Mouse (Mus musculus): ENCODE data around the gene Gm45717. TPM values are rescaled to one million over a fixed set of nuclear protein-coding genes. Genes with fewer than 3 reads are reported as not detected.

The Gm45717 gene
- total RNA-seq, 2 experiments from 2014 or later = not detected

DNA sequence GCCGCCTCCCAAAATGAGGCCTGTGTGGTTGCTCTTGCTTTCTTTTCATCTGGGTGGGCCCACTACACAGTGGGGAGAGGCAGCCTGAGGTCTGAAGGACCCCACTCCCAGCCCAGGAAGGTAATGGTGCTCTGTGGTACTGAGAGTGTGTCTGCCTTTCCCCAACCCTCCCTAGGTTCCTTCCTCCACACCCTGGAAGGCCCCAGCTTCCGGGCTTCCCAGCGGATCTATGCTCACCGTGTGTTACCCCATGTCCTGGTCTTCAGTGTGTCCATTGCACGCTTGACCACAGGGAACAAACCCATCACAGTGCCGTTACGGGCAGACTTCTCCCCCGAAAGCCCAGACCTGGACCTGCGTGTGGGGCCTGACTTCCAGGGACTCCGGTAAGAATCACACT lies 12.9 kb downstream of the Gm45717 start:
- no peak for DNase-seq

DNA sequence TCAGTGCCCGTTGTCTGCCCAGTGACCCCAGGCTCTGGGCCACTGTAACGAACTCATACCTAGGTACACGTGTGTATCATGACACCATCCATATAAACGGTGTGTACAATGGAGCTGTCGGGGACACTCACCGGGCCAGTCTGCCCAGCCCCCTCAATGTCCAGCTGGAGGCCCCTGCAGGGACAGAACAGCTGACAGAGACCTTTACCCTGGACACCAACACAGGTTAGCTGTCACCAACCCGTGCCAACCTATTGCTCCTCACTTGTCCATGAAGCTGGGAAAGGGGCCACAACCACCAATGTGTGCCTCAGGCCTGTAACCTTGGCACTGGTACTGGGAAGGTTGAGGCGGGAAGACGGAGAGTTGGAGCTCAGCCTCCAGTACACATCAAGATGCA lies 13.4 kb downstream of the Gm45717 start:
- DNase-seq = no peak

DNA sequence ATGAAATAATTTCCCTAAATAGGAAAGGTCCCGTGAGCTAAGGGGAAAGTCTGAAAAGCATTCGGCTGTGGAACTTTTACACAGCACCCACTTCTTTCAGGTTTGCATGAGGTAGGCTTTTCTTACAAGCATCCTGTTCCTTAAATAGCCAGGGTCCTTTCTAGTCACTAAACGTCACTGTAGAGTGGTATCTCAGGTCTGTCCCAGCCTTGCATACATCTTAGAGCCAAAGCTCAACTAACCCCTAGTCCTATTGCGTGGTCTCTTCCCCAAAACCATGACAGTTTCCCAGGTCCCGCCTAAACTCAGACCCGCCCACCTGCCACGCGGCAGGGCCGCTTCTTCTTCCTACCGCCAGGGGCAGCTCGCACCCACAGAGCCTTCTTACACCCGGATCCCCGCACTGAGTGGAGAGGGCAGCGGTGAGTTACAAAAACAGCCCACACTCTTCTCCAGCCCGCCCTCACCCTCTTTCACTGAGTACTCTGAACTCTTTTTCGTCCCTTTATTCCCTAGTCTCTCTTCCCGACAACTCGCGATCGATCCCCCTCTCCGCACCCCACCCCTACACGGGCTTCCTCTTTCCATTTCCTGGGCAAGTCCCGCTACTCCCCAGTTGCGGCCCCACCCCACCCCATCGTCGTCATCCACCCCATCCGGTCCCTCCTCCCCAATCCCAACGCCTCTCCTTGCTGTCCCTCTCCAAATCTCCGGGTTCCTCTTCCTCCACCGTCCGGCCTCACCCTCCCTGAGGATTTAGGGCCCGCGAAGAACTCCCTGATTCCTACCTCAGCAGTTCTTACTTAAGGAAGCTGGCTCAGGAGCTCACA lies 14.3 kb downstream of the Gm45717 start, which contains the start of gene Pgghg:
Gene Pgghg, plus strand, starts transcription at position 170 of the 830 bp plus-strand sequence.
- DNase-seq = peak; percentile 48 to 55

DNA sequence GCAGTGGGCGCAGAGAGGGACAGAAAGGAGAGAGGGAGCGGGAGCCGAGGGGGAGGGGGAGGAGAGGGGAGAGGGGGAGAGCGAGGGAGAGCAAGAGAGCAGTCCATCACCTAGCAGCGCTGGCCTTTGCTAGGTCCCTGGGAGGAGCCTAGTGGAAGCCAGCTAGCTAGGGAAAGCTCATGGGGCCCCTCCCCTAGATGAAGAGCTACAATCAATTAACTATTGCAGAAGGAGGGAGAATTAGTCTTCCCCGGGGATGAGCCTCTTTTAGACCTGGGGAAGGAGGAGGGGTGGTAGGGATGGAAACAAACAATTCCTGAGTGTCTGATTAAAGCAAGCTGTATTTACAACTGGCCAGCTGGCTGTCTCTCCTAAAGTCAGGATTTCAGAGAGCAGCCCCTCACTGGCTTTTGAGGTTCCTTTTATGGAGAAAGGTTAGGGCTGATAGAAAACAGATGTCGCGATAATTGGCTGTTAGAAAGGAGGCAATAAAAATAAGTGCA lies 16.0 kb downstream of the Gm45717 start:
- DNase-seq = no peak

DNA sequence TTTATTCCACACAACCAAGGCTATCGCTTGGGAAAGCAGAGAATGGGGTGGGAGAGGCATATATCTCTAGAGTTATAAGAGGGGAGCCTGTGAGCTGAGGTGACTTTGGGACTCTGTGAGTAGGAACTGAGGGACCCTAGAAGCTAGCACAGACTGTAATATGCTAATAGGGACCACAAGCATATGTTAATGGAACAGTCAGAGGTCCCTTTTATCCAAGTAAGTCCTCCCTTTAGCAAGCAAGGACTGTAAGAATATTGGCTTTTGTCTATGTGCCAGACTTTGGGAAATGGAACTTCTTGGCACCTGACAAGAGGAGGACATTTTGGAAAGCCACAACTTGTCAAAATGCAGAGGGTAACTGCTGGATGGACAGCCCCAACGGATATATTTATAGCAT lies 16.8 kb downstream of the Gm45717 start:
- no peak for DNase-seq

DNA sequence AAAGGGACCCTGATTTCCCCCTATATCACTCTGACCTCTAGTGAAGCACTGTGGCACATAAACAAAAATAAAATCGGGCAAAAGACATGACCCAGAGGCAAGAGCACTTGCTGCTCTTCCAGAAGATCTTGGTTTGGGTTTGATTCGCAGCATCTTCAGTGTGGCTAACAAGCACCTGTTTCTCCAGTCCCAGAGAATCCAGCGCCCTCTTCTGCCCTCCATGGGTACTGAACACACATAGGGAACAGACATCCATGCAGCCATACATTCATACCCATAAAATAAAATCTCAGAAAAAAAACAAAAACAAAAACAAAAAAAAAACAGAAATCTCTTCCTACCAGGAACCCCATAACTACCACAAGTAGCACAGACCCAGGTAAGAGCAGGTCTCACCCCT lies 17.3 kb downstream of the Gm45717 start:
- no peak for DNase-seq

DNA sequence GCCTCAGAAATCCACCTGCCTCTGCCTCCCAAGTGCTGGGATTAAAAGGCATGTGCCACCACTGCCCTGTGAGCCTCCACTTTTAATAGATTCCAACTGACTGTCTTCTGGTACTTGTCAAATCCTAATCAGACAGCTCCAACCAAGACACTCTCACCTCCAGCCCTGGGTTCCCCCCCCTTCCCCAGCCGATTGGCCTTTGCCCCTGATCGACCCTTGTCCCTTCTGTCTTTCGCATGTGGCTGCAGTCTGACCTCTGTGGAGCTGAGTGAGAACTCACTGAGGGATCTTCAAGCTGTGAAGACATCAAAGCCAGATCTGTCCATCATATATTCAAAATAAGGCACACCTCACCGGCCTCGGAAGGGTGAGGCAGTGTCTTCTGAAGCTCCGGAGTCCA lies 28.6 kb downstream of the Gm45717 start:
- no peak for DNase-seq

DNA sequence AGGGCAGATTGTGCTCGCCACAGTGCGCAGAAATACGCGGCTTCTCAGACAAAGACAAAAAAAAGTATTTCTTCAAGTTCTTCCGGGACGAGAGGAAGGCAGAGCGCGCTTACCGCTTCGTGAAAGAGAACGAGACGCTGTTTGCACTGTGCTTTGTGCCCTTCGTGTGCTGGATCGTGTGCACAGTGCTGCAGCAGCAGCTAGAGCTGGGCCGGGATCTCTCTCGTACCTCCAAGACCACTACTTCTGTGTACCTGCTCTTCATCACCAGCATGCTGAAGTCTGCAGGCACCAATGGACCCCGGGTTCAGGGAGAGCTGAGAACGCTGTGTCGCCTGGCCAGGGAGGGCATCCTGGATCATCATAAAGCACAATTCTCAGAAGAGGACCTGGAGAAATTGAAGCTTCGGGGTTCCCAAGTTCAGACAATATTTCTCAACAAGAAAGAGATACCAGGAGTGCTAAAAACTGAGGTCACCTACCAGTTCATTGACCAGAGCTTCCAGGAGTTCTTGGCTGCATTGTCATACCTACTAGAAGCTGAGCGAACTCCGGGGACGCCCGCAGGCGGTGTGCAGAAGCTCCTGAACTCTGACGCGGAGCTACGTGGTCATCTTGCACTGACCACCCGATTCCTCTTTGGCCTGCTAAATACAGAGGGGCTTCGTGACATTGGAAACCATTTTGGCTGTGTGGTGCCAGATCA lies 32.5 kb downstream of the Gm45717 start:
- no peak for DNase-seq

DNA sequence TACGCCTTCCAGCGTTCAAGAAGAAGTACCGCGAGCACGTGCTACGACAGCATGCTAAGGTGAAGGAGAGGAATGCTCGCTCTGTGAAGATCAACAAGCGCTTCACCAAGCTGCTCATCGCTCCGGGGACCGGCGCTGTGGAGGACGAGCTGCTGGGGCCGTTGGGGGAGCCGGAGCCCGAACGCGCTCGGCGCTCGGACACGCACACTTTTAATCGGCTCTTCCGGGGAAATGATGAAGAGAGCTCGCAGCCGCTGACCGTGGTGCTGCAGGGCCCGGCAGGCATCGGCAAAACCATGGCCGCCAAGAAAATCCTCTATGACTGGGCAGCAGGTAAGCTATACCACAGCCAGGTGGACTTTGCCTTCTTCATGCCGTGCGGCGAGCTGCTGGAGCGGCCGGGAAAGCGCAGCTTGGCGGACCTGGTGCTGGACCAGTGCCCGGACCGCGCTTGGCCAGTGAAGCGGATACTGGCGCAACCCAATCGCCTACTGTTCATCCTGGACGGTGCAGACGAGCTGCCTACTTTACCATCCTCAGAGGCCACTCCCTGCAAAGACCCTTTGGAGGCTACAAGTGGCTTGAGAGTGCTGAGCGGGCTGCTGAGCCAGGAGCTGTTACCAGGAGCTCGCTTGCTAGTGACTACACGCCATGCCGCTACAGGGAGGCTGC lies 33.2 kb downstream of the Gm45717 start:
- peak; percentile 29 to 35 for DNase-seq

DNA sequence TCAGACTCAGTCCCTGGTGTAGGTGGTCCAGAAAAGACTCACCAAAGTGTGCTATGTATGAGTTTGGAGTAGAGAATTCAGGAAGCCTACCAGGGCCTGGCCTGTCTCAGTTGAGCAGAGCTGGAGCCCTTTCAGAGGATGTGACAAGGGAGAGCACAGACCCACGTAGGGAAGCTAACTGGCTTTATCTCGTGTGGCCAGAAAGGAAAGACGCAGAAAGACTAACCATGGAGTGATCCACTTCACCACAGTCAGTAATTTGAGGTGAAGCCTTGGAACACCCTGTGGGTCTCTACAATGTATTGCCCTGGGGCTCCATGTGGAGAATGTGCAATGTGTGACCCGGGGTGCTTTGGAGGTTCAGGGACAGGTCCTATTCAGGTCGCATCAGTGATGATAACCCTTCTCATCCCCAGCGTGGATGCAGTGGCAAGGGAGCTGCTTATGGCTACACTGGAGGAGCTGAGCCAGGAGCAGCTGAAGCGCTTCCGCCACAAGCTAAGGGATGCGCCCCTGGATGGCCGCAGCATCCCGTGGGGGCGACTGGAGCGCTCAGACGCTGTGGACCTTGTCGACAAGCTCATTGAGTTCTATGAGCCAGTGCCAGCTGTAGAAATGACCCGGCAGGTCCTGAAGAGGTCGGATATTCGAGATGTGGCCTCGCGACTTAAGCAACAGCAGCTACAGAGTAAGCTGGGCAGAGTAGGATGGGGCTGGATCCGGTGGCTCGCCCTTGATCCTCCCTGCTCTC lies 34.3 kb downstream of the Gm45717 start:
- DNase-seq = no peak

DNA sequence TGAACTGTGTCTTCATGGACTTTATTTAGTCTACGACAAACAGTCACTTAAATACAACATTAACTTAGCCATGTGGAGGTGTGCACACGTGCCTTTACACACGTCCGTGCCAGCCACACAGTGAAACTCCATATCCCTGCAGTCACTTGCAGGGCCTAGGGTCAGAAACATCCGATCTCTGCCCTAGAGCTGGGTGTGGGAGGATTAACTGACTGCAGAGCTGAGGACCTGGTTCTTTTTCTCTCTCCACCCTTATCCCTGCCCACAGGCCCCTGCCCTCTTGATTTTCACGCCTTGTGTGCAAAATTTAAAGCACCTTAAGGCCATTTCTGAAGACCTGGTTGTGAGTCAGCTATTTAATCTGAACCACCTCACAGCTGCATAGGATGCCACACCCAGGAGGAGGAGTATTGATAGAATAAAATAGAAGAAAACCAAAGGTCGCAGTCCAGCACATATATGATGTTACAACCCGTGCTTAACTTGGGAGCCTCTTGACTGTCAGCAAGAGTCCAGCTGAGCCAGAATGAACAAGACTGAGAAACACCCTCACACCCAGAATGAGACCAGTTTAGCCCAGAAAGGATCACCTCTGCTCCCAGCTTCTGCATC lies 35.2 kb downstream of the Gm45717 start, which contains the start of gene Nlrp6:
Gene Nlrp6, plus strand, starts transcription at position 485 of the 612 bp plus-strand sequence.
- DNase-seq = no peak

DNA sequence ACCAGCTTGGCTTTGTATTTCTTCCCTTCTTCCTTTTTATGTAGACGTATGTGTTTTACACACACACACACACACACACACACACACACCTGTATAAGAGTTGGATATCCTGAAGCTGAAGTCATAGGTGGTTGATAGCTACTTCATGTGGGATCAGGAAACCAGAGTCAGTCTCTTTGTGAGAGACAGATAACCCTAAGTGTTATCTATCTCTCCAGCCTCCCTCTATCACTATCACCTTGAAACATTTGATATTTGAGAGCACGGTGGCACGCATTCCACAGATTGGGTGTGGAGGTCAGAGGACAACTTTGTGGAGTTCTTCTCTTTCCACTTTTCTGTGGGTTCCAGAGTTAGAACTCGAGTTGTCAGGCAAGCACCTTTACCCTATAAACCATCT lies 35.8 kb downstream of the Gm45717 start:
- DNase-seq = no peak

DNA sequence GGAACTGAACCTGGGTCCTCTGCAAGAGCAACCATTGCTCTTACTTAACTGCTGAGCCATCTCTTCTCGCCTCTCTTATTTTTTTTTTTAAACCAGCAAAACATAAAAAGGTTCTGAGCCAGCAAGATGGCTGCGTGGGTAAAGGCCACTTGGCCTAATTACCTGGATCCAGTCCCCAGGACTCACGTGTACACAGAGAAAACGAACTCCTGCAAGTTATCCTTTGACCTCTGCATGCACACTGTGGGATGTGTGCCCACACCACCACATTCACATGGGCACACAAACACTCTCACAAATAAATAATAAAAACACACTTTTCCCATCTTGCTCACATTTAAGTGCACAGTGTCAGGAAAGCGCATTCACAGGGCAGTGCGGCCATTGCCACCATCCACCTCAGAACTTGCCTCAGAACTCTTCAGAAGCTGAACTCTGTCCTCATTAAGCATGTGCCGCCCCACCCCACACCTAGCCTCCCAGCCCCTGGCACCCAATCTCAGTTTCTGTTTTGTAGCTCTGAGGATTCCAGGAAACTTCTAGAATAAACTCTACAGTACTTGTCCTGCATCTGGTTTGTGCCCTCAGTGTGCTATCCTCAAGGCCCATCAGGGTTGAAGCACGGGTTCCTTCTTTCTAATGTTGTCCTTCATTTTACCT lies 41.6 kb downstream of the Gm45717 start:
- no peak for DNase-seq

DNA sequence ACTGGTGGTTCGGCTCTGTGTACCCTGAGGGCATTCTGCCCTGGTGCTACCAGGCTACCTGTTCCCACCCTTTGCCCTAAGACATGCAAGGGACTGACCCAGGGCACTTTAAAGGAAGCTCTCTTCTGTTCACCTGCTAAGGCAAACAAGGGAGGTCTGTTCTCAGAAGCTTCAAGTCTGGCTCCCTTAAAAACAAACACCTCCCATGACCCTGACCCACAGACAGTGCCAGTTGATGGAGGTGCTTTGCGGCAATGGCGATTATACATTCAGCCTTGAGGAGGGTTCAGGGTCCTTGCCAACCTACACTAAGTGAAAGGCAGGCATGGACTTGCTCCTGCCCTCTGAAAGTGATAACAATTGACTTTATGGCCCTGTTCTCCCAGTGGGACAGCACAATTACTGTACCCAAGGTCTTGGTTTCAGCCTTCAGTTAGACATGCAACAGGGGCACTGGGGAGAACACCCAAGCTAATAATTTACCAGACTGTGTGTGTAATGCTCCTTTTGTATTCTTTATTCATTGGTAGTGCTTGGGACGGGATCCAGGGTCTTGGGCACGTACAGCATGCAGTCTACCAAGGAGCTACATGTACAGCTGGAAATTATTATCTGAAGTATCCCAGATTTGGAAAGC lies 42.8 kb downstream of the Gm45717 start:
- DNase-seq = no peak

DNA sequence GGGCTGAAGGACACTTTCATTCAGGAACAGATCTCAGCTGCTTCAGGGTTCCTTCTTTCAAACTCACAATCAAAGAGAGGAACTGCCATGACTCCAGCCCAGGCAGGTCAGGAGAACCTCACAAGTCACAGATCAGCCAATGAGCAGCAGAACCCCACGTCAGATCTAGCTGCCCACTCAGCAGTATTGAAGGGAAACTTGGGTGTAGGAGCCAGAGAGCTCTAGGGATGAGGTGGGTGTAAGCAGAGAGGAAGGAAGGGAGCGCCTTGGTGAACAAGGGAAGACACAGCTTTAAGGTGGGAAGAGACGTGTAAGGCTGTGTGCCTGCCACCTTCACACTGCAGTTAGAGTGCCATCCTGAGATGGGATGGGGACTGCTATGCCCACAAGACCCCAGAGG lies 43.4 kb downstream of the Gm45717 start:
- no peak for DNase-seq

DNA sequence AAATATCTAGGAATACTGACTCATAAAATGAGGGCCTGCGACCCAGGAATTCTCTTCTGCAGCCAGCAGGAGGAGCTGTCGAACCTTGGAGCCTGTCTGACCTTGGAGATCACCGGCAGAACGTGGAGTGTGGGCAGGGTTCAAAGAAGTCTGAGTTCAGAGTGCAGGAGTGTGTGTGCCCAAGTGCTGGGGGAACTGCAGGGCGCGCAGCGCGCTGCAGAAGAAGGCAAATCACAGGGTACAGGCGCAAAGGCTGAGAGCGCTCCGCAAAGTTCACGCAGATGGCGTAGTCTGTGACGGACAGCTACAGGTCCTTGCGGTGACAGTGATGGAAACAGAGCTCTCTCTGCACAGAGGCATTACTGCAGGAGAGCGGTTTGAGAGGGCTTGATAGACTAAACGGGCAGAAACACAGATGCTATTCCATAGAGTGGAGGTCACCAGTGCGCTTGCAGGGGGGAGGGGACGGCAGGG lies 47.1 kb downstream of the Gm45717 start:
- peak; percentile 57 to 71 for DNase-seq

DNA sequence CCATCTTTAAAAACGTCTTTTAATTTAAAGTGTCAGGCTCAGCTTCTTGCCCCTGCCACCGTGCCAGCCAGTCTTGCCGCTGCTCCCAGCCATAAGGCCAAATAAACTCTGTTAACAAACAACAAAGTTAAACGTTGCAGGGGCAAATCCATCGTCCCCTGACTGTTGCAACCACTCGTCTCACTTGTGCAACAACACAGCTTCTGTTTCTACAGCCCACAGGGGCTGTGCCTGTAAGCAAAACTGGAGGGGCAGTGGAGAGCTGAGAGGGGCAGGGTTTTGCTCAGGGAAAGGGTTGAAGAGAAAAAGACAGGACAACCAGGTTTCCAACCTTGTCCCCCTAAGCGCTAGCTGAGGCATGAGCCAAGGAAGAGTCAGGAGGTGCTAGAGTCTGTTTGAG lies 47.6 kb downstream of the Gm45717 start:
- DNase-seq = no peak

DNA sequence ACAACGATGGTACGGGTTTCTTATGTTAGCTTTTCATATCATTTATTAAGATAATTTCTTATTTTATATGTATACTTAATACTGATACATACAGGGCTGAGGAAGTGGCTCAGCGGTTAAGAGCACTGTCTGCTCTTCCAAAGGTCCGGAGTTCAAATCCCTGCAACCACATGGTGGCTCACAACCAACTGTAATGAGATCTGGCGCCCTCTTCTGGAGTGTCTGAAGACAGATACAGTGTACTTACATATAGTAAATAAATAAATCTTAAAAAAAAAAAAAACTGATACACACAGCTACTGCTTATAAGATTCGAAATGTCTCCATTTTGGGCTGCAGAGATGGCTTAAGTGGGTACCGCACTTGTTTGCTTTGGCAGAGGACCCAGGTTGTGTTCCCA lies 48.0 kb downstream of the Gm45717 start:
- no peak for DNase-seq

DNA sequence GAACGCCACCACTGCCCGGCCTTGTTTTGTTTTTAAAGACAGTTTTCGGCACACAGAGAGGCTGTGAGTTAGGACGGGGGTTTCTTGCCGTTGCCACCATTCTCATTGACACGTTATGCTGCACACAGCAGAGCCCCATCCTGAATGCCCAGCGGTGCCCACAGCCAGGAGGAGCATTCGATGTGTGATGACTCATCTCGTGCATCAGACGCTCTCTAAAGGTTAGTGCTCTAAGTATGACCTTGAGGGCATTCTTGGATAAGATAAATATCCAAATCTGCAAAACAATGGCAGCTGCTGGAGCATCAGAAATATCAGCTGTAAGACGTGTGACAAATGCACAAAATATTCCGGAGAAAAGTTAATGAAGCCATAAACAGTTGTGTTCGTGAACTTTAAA lies 48.6 kb downstream of the Gm45717 start:
- no peak for DNase-seq

DNA sequence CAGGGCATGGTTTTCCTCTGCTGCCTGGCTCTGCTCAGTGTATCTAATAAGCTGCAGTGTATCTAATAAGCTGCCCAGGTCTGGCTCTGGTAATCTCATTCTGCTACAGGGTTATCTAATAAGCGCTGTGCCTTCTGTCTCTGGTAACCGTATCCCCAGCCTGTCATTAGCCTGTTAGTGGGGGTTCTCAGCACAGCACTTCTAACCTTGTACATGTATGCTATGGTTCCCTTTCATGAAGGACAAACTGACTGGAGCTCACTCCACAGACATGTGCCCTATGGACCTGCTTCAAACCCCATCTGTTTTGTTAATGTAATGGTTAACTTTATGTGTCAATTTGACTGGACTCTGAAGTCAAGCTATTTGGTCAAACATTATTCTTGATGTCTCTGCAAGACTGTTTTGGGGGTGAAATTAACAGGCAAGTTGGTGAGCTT lies 50.1 kb downstream of the Gm45717 start:
- DNase-seq = no peak

DNA sequence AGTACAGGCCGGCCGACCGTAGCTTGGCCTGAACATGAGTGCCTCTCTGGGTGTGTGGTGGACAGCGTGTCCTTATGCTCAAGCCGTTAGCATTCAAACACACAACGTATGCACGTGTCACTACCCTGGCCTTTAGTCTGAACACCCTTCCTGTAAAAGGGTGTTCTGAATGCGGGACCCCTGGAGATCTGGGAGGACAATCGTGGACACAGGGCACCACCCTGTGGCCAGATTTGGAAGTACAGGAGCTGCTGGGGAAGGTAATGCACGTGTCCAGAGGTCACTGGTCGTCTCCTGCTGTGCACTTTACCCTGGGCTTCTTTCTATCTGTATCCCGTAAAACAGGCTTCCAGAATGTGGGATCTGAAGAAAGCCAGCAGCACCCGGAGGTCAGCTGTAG lies 52.5 kb downstream of the Gm45717 start:
- peak; percentile 70 to 72 for DNase-seq
